Mouse (Mus musculus) liver, embryonic 14.5 days (tissue): Measurements from ENCODE around the gene Parp16. TPM values are rescaled to one million over a fixed set of nuclear protein-coding genes. Genes with fewer than 3 reads are reported as not detected.
"Not testable (repeated sequence)": the region's sequence is repeated elsewhere in the genome, so short reads cannot be mapped to it uniquely, and the experiment has no call there.

ENCODE experiments used
- ATAC-seq: fragments of 200-750 bp; cut with Nextera tagmentation; 2 replicates; pipeline ENCODE4 v1.8.0; 2017; ENCODE audit warnings: moderate number of reproducible peaks, mild to moderate bottlenecking, moderate library complexity; ENCODE audit not compliant: insufficient read depth
- DNase-seq, 3 experiments: peaks; one replicate each; pipeline ENCODE4 v3.0.0-alpha.2; 2012 to 2013; ENCODE audit warnings: low read depth in 3 of 3, low spot score in 3 of 3
- H3K27ac ChIP-seq: fragments of 300-500 bp; sonication (generic); 2 replicates; pipeline ENCODE4 v1.5.1; 2014; ENCODE audit warnings: moderate library complexity, mild to moderate bottlenecking, control low read depth, inconsistent platforms
- H3K27me3 ChIP-seq: fragments of 300-500 bp; sonication (generic); 2 replicates; pipeline ENCODE4 v1.6.1; 2014; ENCODE audit warnings: mild to moderate bottlenecking, low read length, moderate library complexity; ENCODE audit not compliant: control insufficient read depth, insufficient read depth
- H3K36me3 ChIP-seq: fragments of 300-500 bp; sonication (generic); replicated peaks from 2 replicates; pipeline ENCODE4 v1.6.1; 2014; ENCODE audit warnings: low read depth; ENCODE audit not compliant: control insufficient read depth, insufficient read depth
- H3K4me1 ChIP-seq, 2 experiments: fragments of 200-500 bp in 1 of 2; fragments of 300-500 bp in 1 of 2; sonication (generic) in 1 of 2; replicated peaks; 2 replicates each; pipeline ENCODE4 v1.6.1; 2012 to 2014; ENCODE audit warnings: antibody characterized with exemption in 1 of 2, inconsistent platforms in 1 of 2, low read length in 1 of 2; ENCODE audit not compliant: control insufficient read depth in 2 of 2, insufficient read depth in 2 of 2
- H3K4me2 ChIP-seq: fragments of 300-500 bp; sonication (generic); 2 replicates; pipeline ENCODE4 v1.6.1; 2014; ENCODE audit warnings: low read depth, mild to moderate bottlenecking, control low read depth, moderate library complexity
- H3K4me3 ChIP-seq, 2 experiments: fragments of 200-500 bp in 1 of 2; fragments of 300-500 bp in 1 of 2; sonication (generic) in 1 of 2; 2 replicates each; pipeline ENCODE4 v1.5.1; 2012 to 2014; ENCODE audit warnings: low read depth in 2 of 2, low read length in 2 of 2, mild to moderate bottlenecking in 2 of 2, control low read depth in 1 of 2, inconsistent platforms in 1 of 2, moderate library complexity in 1 of 2; ENCODE audit not compliant: insufficient read depth in 1 of 2
- H3K9ac ChIP-seq: fragments of 300-500 bp; sonication (generic); replicated peaks from 2 replicates; pipeline ENCODE4 v1.6.1; 2014; ENCODE audit warnings: mild to moderate bottlenecking, control low read depth, moderate library complexity
- H3K9me3 ChIP-seq: fragments of 300-500 bp; sonication (generic); 2 replicates; pipeline ENCODE4 v1.6.1; 2016; ENCODE audit warnings: low read length, mixed read lengths; ENCODE audit not compliant: control insufficient read depth
- CTCF ChIP-seq: IDR thresholded peaks from 2 replicates; pipeline ENCODE4 v1.5.1; 2016; ENCODE audit warnings: antibody characterized with exemption, low read depth, control low read depth
- EP300 ChIP-seq: IDR thresholded peaks from 2 replicates; pipeline ENCODE4 v1.6.1; 2016; ENCODE audit warnings: antibody characterized with exemption, low read depth
- WGBS: fragments of 180-500 bp; shearing (Covaris S2); extraction: QIAGEN DNeasy Blood & Tissue Kit; methylation state at CpG from one replicate; pipeline ENCODE4 v1.1.7; 2014; ENCODE audit not compliant: insufficient replicate concordance; 5-methylcytosine and 5-hydroxymethylcytosine counted together
- polyA plus RNA-seq, 2 experiments: library from polyadenylated mRNA; depleted of rRNA in 1 of 2; stranded (reverse) in 1 of 2; unstranded in 1 of 2; fragments of >200 nt; fragmentation: Nextera tagmentation in 1 of 2; extraction: Ambion mirVana in 1 of 2; gene quantifications; 2 replicates each; pipeline versions ENCODE4 v1.2.1 to v1.2.3; 2012 to 2014

Parp16 gene
- polyA plus RNA-seq, 2 experiments = 5.7 to 7.2 TPM

DNA sequence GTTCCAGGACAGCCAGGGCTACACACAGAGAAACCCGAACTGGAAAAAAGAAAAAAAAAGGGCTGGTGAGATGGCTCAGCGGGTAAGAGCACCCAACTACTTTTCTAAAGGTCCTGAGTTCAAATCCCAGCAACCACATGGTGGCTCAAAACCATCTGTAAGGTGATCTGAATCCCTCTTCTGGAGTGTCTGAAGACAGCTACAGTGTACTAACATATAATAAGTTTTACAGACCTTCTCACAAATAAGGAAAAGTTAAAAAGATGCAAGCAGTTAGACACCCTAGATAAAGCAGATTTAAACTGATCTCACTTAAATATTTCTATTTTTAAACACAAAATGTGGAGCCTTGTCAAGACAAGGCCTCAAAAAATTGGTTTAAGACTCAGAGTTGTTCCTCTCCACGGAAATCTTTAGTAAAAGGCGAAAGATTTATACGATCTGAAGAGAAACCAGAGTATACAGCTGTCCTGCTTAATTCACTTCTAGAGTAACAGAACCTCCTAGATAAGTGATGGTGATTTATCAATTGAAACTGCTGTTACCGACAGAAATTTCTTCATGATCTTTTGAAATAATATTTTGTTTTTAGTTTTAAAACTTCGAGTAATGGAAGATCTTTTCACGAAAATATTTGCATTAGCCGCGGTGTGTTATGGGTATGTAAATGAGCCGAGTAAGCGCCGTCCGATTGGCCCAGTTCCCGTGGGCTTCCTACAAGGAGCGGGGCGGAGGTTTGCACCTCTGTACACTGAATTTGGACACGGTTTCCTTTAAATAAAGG is 6.4 kb downstream of the Parp16 start:
- Histone ChIP-seq H3K4me3 (peak overlapping the region; percentile 47 to 83), H3K9ac (peak overlapping the region; percentile 78), H3K4me1 (peaks cover 23 to 37% of the 10 kb centered on the region in 2 experiments), H3K9me3 (no peaks in the 10 kb centered on the region), H3K27me3 (no peaks in the 10 kb centered on the region), H3K36me3 (no peaks in the 10 kb centered on the region), H3K4me2 (peak overlapping the region; percentile 77), H3K27ac (peak overlapping the region; percentile 85)
- ATAC-seq (peak; percentile 85), DNase-seq (peak; percentile 82 to 88 (median 83))
- no peak for TF ChIP-seq CTCF
- TF ChIP-seq EP300 = peak; percentile 60; the same call in 1 of the 2 replicates
- under 1% methylated on average over 18 of the region's 18 CpGs for WGBS

DNA sequence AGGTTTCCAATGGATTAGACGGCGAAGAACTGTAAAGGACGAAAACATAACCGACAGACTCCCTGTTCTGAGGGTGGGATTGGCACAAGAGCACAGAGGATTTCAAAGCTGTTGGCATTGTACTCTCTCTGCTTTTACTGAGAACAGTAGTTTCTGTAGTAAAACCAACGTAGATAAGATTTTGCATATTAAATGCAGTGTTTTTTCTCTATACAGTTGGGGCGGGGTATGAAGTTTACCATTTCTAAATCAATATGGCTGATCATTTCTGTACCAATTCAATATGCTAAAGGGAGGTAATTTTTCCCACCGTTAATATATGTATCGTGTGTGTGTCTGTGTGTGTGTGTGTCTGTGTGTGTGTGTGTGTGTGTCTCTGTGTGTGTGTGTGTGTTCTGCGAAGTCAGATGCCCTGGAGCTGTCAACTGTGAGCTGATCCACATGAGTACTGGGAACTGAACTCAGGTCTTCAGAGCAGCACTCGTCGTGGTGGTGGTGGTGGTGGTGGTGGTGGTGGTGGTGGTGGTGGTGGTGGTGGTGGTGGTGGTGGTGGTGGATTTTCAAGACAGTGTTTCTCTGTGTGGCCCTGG is 7.1 kb downstream of the Parp16 start:
- H3K27ac ChIP-seq = peak overlapping the region; percentile 85
- H3K36me3 ChIP-seq = no peaks in the 10 kb centered on the region
- peak overlapping the region; percentile 77 for H3K4me2 ChIP-seq
- no peaks in the 10 kb centered on the region for H3K27me3 ChIP-seq
- peak overlapping the region; percentile 47 to 83 for H3K4me3 ChIP-seq
- peaks cover 19 to 33% of the 10 kb centered on the region in 2 experiments for H3K4me1 ChIP-seq
- H3K9ac ChIP-seq = peak overlapping the region; percentile 78
- H3K9me3 ChIP-seq = no peaks in the 10 kb centered on the region
- DNase-seq (no peak), ATAC-seq (peak; percentile 12; the same call in 1 of the 2 replicates)
- TF ChIP-seq CTCF (no peak), EP300 (no peak)
- WGBS = 18% methylated on average over 11 of the region's 11 CpGs

DNA sequence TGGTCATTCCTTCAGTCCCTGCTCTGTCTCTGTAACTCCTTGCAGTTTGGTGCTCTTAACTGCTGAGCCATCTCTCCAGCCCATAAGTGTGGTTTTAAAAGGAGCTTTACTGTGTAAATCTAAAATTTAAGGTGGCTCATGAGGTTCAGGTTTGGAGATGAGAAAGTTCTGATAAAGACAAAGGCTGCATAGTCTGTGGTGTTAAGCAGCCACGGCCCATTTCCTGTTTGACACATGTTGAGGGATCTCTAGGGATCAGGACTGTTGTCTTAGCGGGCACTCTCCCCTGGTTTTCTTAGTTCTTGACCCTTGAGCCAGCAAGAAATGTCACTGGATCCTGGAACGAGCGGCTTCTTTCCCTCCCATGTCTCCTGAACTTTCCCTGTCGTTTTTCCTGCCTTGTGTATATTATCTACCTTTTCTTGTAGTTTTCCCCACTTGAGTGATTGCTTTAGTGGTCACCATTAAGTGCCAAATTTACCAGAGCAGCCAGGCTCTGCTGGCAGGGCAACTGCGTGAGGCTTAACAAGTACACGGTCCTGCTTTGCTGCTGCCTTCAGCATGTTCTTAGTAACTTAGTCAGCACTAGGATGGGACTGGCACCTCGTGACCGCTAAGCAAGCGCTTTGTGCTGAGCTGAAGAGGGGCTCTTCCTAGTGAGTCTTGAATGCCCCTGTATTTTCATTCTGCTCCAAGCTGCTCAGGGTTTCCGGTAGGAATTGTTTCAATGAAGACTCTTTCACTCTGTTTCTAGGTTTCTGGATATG is 10.1 kb downstream of the Parp16 start:
- H3K27ac ChIP-seq = no peak overlapping the region
- DNase-seq (no peak), ATAC-seq (no peak)
- WGBS = 56% methylated on average over 11 of the region's 11 CpGs
- no peaks in the 10 kb centered on the region for H3K36me3 ChIP-seq
- no peak overlapping the region for H3K9ac ChIP-seq
- H3K4me1 ChIP-seq = peaks cover 0 to 10% of the 10 kb centered on the region in 2 experiments; a peak in 3 of 4 replicates
- TF ChIP-seq CTCF (no peak), EP300 (no peak)
- no peak overlapping the region for H3K4me2 ChIP-seq
- H3K9me3 ChIP-seq = no peaks in the 10 kb centered on the region
- no peaks in the 10 kb centered on the region for H3K27me3 ChIP-seq
- no peak overlapping the region for H3K4me3 ChIP-seq

DNA sequence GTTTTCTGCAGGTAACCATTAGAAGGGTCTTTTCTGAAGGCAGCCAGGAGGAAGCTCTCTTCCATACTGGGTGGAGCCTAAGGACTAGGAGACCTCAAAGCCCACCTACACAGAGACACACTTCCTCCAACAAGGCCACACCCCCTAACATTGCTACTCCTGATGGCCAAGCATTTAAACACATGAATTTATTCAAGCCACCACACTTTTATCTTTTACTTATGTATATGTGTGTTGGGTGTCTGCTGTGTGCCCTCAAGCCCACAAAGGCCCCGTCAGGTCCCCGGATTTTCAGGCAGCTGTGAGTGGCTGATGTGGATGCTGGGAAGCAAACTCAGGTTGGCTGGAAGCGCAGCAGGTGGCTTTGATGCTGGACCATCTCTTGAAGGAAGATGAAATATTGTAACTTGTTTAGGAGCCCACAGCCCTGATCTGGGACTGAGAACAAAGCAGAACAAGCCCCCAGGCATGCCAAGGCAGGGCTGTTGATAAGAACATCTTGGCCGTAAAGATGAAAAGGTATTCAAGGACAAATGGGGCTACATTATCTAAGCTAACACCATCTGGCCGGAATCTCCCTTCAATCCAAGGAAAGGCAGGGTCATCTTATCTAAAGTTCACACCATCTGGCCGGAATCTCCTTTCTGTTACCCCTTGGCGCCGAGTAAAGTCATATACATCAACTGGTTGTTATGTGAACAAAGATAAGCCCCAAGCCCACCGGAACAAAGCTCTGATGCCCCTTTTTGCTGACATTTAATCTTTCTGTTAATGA is 12.1 kb downstream of the Parp16 start:
- H3K4me3 ChIP-seq, H3K9ac ChIP-seq, H3K9me3 ChIP-seq, ATAC-seq, H3K27me3 ChIP-seq, H3K4me1 ChIP-seq, H3K4me2 ChIP-seq, H3K36me3 ChIP-seq, H3K27ac ChIP-seq, DNase-seq: not testable (repeated sequence)
- 81% methylated on average over 7 of the region's 9 CpGs for WGBS
